Mouse (Mus musculus): ENCODE measurements around the gene Slfn5. TPM values are rescaled to one million over a fixed set of nuclear protein-coding genes. Genes with fewer than 3 reads are reported as not detected.
"Not testable (repeated sequence)": the region's sequence is repeated elsewhere in the genome, so short reads cannot be mapped to it uniquely, and the experiment has no call there.

Gene Slfn5
- polyA plus RNA-seq, 1 experiment from 2014 or later = 0.28 TPM

- ATAC-seq (replicated peaks; ENCODE audit: low FRiP score) = no peak
- peaks cover 3% of the 10 kb centered on the region; the same call in 1 of the 2 replicates for H3K4me1 ChIP-seq (replicated peaks; ENCODE audit: control insufficient read depth, insufficient read depth, low read length)
- no peaks in the 10 kb centered on the region for H3K9me3 ChIP-seq (ENCODE audit: control insufficient read depth, low read length)
- no peaks in the 10 kb centered on the region for H3K36me3 ChIP-seq (ENCODE audit: control insufficient read depth, insufficient read depth, low read length)
- no peak overlapping the region for H3K4me3 ChIP-seq (ENCODE audit: low read depth, low read length)
- no peaks in the 10 kb centered on the region for H3K27me3 ChIP-seq (ENCODE audit: control insufficient read depth, insufficient read depth, low read length)
- H3K9ac ChIP-seq (ENCODE audit: low read length) = no peak overlapping the region
- no peak overlapping the region for H3K27ac ChIP-seq (ENCODE audit: low read depth, low read length)
- no peak overlapping the region for H3K4me2 ChIP-seq (ENCODE audit: low read depth, low read length, severe bottlenecking)
- WGBS = 83% methylated on average over 11 of the region's 11 CpGs
- no peak for DNase-seq (ENCODE audit: low spot score)
Measured at GRCm38 (mm10) chr11:82910679-82911389, 40.3 kb upstream of the Slfn5 start.

GRCm38 (mm10) chr11:82914711-82915352 is 36.3 kb upstream of the Slfn5 start:
- Histone ChIP-seq H3K4me1 (replicated peaks; ENCODE audit: control insufficient read depth, insufficient read depth, low read length) (no peaks in the 10 kb centered on the region), H3K9me3 (ENCODE audit: control insufficient read depth, low read length) (no peaks in the 10 kb centered on the region), H3K36me3 (ENCODE audit: control insufficient read depth, insufficient read depth, low read length) (no peaks in the 10 kb centered on the region), H3K4me2 (ENCODE audit: low read depth, low read length, severe bottlenecking) (peak overlapping the region; percentile 44; the same call in 1 of the 2 replicates), H3K9ac (ENCODE audit: low read length) (no peak overlapping the region), H3K4me3 (ENCODE audit: low read depth, low read length) (peak overlapping the region; percentile 9; the same call in 1 of the 2 replicates), H3K27me3 (ENCODE audit: control insufficient read depth, insufficient read depth, low read length) (no peaks in the 10 kb centered on the region), H3K27ac (ENCODE audit: low read depth, low read length) (no peak overlapping the region)
- DNase-seq (ENCODE audit: low spot score) (peak; percentile 89), ATAC-seq (replicated peaks; ENCODE audit: low FRiP score) (0 out of 2 replicates have a peak, but pooled peaks have one; percentile 30)
- 9% methylated on average over 16 of the region's 16 CpGs for WGBS

- ATAC-seq (replicated peaks; ENCODE audit: low FRiP score) (no peak), DNase-seq (ENCODE audit: low spot score) (no peak)
- H3K4me3 ChIP-seq (ENCODE audit: low read depth, low read length) = no peak overlapping the region
- 74% methylated on average over 10 of the region's 10 CpGs for WGBS
- no peak overlapping the region for H3K4me2 ChIP-seq (ENCODE audit: low read depth, low read length, severe bottlenecking)
- H3K4me1 ChIP-seq (replicated peaks; ENCODE audit: control insufficient read depth, insufficient read depth, low read length) = no peaks in the 10 kb centered on the region
- no peaks in the 10 kb centered on the region for H3K36me3 ChIP-seq (ENCODE audit: control insufficient read depth, insufficient read depth, low read length)
- H3K9ac ChIP-seq (ENCODE audit: low read length) = no peak overlapping the region
- no peaks in the 10 kb centered on the region for H3K9me3 ChIP-seq (ENCODE audit: control insufficient read depth, low read length)
- no peak overlapping the region for H3K27ac ChIP-seq (ENCODE audit: low read depth, low read length)
- H3K27me3 ChIP-seq (ENCODE audit: control insufficient read depth, insufficient read depth, low read length) = no peaks in the 10 kb centered on the region
Measured at GRCm38 (mm10) chr11:82920768-82921167, 30.4 kb upstream of the Slfn5 start.

- Histone ChIP-seq H3K36me3 (ENCODE audit: control insufficient read depth, insufficient read depth, low read length) (no peaks in the 10 kb centered on the region), H3K9me3 (ENCODE audit: control insufficient read depth, low read length) (no peaks in the 10 kb centered on the region), H3K27ac (ENCODE audit: low read depth, low read length) (no peak overlapping the region), H3K27me3 (ENCODE audit: control insufficient read depth, insufficient read depth, low read length) (no peaks in the 10 kb centered on the region), H3K4me2 (ENCODE audit: low read depth, low read length, severe bottlenecking) (no peak overlapping the region), H3K9ac (ENCODE audit: low read length) (no peak overlapping the region), H3K4me1 (replicated peaks; ENCODE audit: control insufficient read depth, insufficient read depth, low read length) (no peaks in the 10 kb centered on the region), H3K4me3 (ENCODE audit: low read depth, low read length) (no peak overlapping the region)
- 74% methylated on average over 4 of the region's 4 CpGs for WGBS
- DNase-seq (ENCODE audit: low spot score) = no peak
- no peak for ATAC-seq (replicated peaks; ENCODE audit: low FRiP score)
Measured at GRCm38 (mm10) chr11:82921691-82922090, 29.5 kb upstream of the Slfn5 start.

- not testable (repeated sequence) for ATAC-seq (replicated peaks; ENCODE audit: low FRiP score); H3K4me3 ChIP-seq (ENCODE audit: low read depth, low read length); H3K4me2 ChIP-seq (ENCODE audit: low read depth, low read length, severe bottlenecking); H3K9ac ChIP-seq (ENCODE audit: low read length); H3K27me3 ChIP-seq (ENCODE audit: control insufficient read depth, insufficient read depth, low read length); DNase-seq (ENCODE audit: low spot score); H3K9me3 ChIP-seq (ENCODE audit: control insufficient read depth, low read length); H3K4me1 ChIP-seq (replicated peaks; ENCODE audit: control insufficient read depth, insufficient read depth, low read length); H3K27ac ChIP-seq (ENCODE audit: low read depth, low read length); H3K36me3 ChIP-seq (ENCODE audit: control insufficient read depth, insufficient read depth, low read length)
- WGBS = 90% methylated on average over 6 of the region's 6 CpGs
Measured at GRCm38 (mm10) chr11:82923910-82924309, 27.2 kb upstream of the Slfn5 start.

GRCm38 (mm10) chr11:82928897-82929632 is 22.1 kb upstream of the Slfn5 start:
- Histone ChIP-seq H3K4me1 (replicated peaks; ENCODE audit: control insufficient read depth, insufficient read depth, low read length) (no peaks in the 10 kb centered on the region; the same call in 1 of the 2 replicates), H3K36me3 (ENCODE audit: control insufficient read depth, insufficient read depth, low read length) (no peaks in the 10 kb centered on the region), H3K9ac (ENCODE audit: low read length) (no peak overlapping the region), H3K4me3 (ENCODE audit: low read depth, low read length) (no peak overlapping the region), H3K27me3 (ENCODE audit: control insufficient read depth, insufficient read depth, low read length) (peaks cover 37% of the 10 kb centered on the region), H3K9me3 (ENCODE audit: control insufficient read depth, low read length) (no peaks in the 10 kb centered on the region), H3K27ac (ENCODE audit: low read depth, low read length) (no peak overlapping the region), H3K4me2 (ENCODE audit: low read depth, low read length, severe bottlenecking) (no peak overlapping the region)
- DNase-seq (ENCODE audit: low spot score) (no peak), ATAC-seq (replicated peaks; ENCODE audit: low FRiP score) (no peak)
- WGBS = 31% methylated on average over 20 of the region's 20 CpGs

- Histone ChIP-seq H3K27me3 (ENCODE audit: control insufficient read depth, insufficient read depth, low read length) (peaks cover 42% of the 10 kb centered on the region), H3K36me3 (ENCODE audit: control insufficient read depth, insufficient read depth, low read length) (no peaks in the 10 kb centered on the region), H3K4me3 (ENCODE audit: low read depth, low read length) (no peak overlapping the region), H3K4me2 (ENCODE audit: low read depth, low read length, severe bottlenecking) (no peak overlapping the region), H3K9me3 (ENCODE audit: control insufficient read depth, low read length) (no peaks in the 10 kb centered on the region), H3K27ac (ENCODE audit: low read depth, low read length) (no peak overlapping the region), H3K4me1 (replicated peaks; ENCODE audit: control insufficient read depth, insufficient read depth, low read length) (no peaks in the 10 kb centered on the region; the same call in 1 of the 2 replicates), H3K9ac (ENCODE audit: low read length) (no peak overlapping the region)
- ATAC-seq (replicated peaks; ENCODE audit: low FRiP score) (no peak), DNase-seq (ENCODE audit: low spot score) (no peak)
- WGBS = 48% methylated on average over 3 of the region's 3 CpGs
Measured at GRCm38 (mm10) chr11:82929633-82929950, 21.6 kb upstream of the Slfn5 start.

GRCm38 (mm10) chr11:82930391-82930955 is 20.7 kb upstream of the Slfn5 start:
- 1% methylated on average over 83 of the region's 85 CpGs for WGBS
- peak overlapping the region; percentile 45 for H3K4me3 ChIP-seq (ENCODE audit: low read depth, low read length)
- not testable (repeated sequence) for H3K9ac ChIP-seq (ENCODE audit: low read length); DNase-seq (ENCODE audit: low spot score); ATAC-seq (replicated peaks; ENCODE audit: low FRiP score); H3K9me3 ChIP-seq (ENCODE audit: control insufficient read depth, low read length); H3K4me1 ChIP-seq (replicated peaks; ENCODE audit: control insufficient read depth, insufficient read depth, low read length); H3K36me3 ChIP-seq (ENCODE audit: control insufficient read depth, insufficient read depth, low read length); H3K27ac ChIP-seq (ENCODE audit: low read depth, low read length)
- H3K27me3 ChIP-seq (ENCODE audit: control insufficient read depth, insufficient read depth, low read length) = peaks cover 45% of the 10 kb centered on the region
- H3K4me2 ChIP-seq (ENCODE audit: low read depth, low read length, severe bottlenecking) = peak overlapping the region; percentile 96
